Mouse (Mus musculus) spleen, adult 2 months (tissue): ENCODE results near the gene Lcp2. TPM values are rescaled to one million over a fixed set of nuclear protein-coding genes. Genes with fewer than 3 reads are reported as not detected.
"Not testable (repeated sequence)": the region's sequence is repeated elsewhere in the genome, so short reads cannot be mapped to it uniquely, and the experiment has no call there.

Experiments
- DNase-seq, 2 experiments: peaks; one replicate each; pipeline versions ENCODE4 v3.0.0 to v3.0.0-alpha.2; 2012 to 2021; ENCODE audit warnings: low spot score in 2 of 2, low read depth in 1 of 2
- H3K27ac ChIP-seq: fragments of 200-500 bp; 2 replicates; pipeline ENCODE4 v1.5.1; 2012; ENCODE audit warnings: low read length, inconsistent platforms; ENCODE audit not compliant: insufficient read depth
- H3K27me3 ChIP-seq: fragments of 200-500 bp; 2 replicates; pipeline ENCODE4 v1.6.1; 2012; ENCODE audit warnings: mild to moderate bottlenecking, moderate library complexity, low read length, inconsistent platforms; ENCODE audit not compliant: control insufficient read depth, insufficient read depth
- H3K36me3 ChIP-seq: fragments of 200-500 bp; 2 replicates; pipeline ENCODE4 v1.6.1; 2012; ENCODE audit warnings: mild to moderate bottlenecking, low read length, inconsistent platforms; ENCODE audit not compliant: control insufficient read depth, insufficient read depth
- H3K4me1 ChIP-seq: fragments of 200-500 bp; 2 replicates; pipeline ENCODE4 v1.6.1; 2011; ENCODE audit warnings: inconsistent platforms; ENCODE audit not compliant: control insufficient read depth, insufficient read depth, insufficient read length
- H3K4me3 ChIP-seq: fragments of 200-500 bp; 2 replicates; pipeline ENCODE4 v1.5.1; 2011; ENCODE audit warnings: mild to moderate bottlenecking, inconsistent platforms; ENCODE audit not compliant: insufficient read depth, insufficient read length; ENCODE audit errors: extremely low read depth
- CTCF ChIP-seq: fragments of 200-500 bp; IDR thresholded peaks from 2 replicates; pipeline ENCODE4 v1.5.1; 2011; ENCODE audit warnings: mild to moderate bottlenecking, inconsistent platforms; ENCODE audit not compliant: insufficient read depth, insufficient read length, insufficient replicate concordance; ENCODE audit errors: extremely low read depth
- POLR2A ChIP-seq: fragments of 200-500 bp; IDR thresholded peaks from 2 replicates; pipeline ENCODE4 v1.6.1; 2011; ENCODE audit warnings: low read depth, low read length, inconsistent platforms
- WGBS: fragments of 180-500 bp; shearing (Covaris S2); methylation state at CpG from one replicate; pipeline ENCODE4 v1.1.7; 2018; 5-methylcytosine and 5-hydroxymethylcytosine counted together
- polyA plus RNA-seq: library from polyadenylated mRNA; depleted of rRNA; stranded (reverse); fragments of >200 nt; gene quantifications from 2 replicates; pipeline ENCODE4 v1.2.3, GENCODE M21; 2012; rRNA removed

Gene Lcp2
- polyA plus RNA-seq, 1 experiment = 34.0 TPM

GRCm38 (mm10) chr11:34117581-34117980 lies 70.9 kb downstream of the Lcp2 start:
- no peak overlapping the region for H3K4me3 ChIP-seq
- no peak overlapping the region for H3K27ac ChIP-seq
- TF ChIP-seq CTCF (no peak), POLR2A (no peak)
- DNase-seq = no peak
- no peaks in the 10 kb centered on the region for H3K36me3 ChIP-seq
- H3K4me1 ChIP-seq = 0 out of 2 replicates have a peak, but pooled peaks cover 4% of the 10 kb centered on the region
- 65% methylated on average over 3 of the region's 3 CpGs for WGBS
- no peaks in the 10 kb centered on the region for H3K27me3 ChIP-seq

GRCm38 (mm10) chr11:34118319-34118718 lies 71.6 kb downstream of the Lcp2 start:
- 0 out of 2 replicates have a peak, but pooled peaks cover 4% of the 10 kb centered on the region for H3K4me1 ChIP-seq
- WGBS = 68% methylated on average over 3 of the region's 3 CpGs
- H3K4me3 ChIP-seq = no peak overlapping the region
- no peak for TF ChIP-seq CTCF
- no peak for TF ChIP-seq POLR2A
- H3K27me3 ChIP-seq = no peaks in the 10 kb centered on the region
- no peak overlapping the region for H3K27ac ChIP-seq
- no peak for DNase-seq
- no peaks in the 10 kb centered on the region for H3K36me3 ChIP-seq

DNA sequence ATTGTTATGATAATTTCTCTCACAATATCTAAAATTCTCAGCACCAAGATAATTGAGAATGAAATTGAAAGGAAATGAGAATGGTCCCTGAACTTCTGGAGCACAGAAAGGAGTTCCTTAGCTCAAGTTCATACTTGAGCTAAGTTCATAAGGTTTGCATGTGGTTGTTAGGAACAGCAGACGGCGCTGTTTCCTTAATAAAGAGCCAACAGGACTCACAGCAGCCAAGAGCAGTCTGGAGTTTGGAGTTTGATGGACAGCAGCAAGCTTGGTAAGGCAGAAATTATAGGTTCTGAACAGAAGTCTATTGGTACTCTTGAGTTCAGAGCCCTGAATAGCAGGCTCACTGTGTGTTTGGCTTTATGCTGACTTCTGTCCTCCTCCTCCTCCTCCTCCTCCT lies 76.4 kb downstream of the Lcp2 start:
- Histone ChIP-seq H3K4me3 (no peak overlapping the region), H3K36me3 (no peaks in the 10 kb centered on the region), H3K27me3 (no peaks in the 10 kb centered on the region), H3K27ac (no peak overlapping the region), H3K4me1 (no peaks in the 10 kb centered on the region)
- TF ChIP-seq POLR2A (no peak), CTCF (no peak; the same call in 1 of the 2 replicates)
- DNase-seq = peak in 1 of 2 experiments; percentile 4
- 14% methylated on average over 2 of the region's 2 CpGs for WGBS

GRCm38 (mm10) chr11:34124852-34125251 lies 78.1 kb downstream of the Lcp2 start:
- Histone ChIP-seq H3K27ac (no peak overlapping the region), H3K36me3 (no peaks in the 10 kb centered on the region), H3K4me1 (no peaks in the 10 kb centered on the region), H3K27me3 (no peaks in the 10 kb centered on the region), H3K4me3 (no peak overlapping the region)
- WGBS = 87% methylated on average over 7 of the region's 7 CpGs
- no peak for DNase-seq
- TF ChIP-seq CTCF (no peak), POLR2A (no peak)

DNA sequence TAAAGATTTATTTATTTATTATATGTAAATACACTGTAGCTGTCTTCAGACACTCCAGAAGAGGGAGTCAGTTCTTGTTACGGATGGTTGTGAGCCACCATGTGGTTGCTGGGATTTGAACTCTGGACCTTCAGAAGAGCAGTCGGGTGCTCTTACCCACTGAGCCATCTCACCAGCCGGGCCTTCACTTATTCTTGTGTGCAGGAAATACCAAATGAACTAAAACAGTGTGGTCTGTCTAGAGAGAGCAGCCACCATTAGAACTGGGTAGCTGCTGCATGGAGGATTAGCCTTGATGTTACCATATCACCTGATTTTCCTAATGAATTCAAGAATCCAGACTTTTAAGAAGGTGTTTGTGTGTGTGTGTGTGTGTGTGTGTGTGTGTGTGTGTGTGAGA lies 79.0 kb downstream of the Lcp2 start:
- not testable (repeated sequence) for H3K36me3 ChIP-seq, H3K4me3 ChIP-seq, H3K4me1 ChIP-seq, H3K27ac ChIP-seq, DNase-seq, H3K27me3 ChIP-seq
- 85% methylated on average over 3 of the region's 3 CpGs for WGBS

- DNase-seq = no peak
- Histone ChIP-seq H3K27me3 (no peaks in the 10 kb centered on the region), H3K4me3 (no peak overlapping the region), H3K36me3 (no peaks in the 10 kb centered on the region), H3K27ac (no peak overlapping the region), H3K4me1 (no peaks in the 10 kb centered on the region)
- TF ChIP-seq POLR2A (no peak), CTCF (no peak)
- 78% methylated on average over 2 of the region's 2 CpGs for WGBS
These were observed 81.7 kb downstream of the Lcp2 start for GRCm38 (mm10) chr11:34128412-34128811.

DNA sequence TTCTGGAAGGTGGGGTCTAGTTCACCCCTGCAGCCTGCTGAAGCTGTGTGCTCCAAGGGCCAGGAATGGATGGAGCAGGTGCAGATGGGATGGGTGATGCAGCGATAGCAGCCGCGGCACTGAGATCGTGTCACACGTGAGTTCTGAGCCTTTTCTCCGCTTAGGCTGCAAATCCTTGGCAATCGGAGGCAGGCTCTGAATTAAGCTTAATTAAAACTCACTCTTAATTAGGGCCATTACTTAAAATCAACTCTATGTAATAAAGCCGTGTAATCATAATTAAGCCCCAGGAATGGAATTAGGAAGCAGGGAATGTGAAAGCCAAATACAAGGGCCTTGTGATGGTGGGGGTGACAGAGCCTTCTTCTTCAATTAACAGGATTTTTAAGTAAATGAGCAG lies 92.6 kb downstream of the Lcp2 start:
- 93% methylated on average over 8 of the region's 8 CpGs for WGBS
- Histone ChIP-seq H3K36me3 (no peaks in the 10 kb centered on the region), H3K4me1 (0 out of 2 replicates have a peak, but pooled peaks cover 3% of the 10 kb centered on the region), H3K27me3 (no peaks in the 10 kb centered on the region), H3K27ac (no peak overlapping the region), H3K4me3 (no peak overlapping the region)
- no peak for TF ChIP-seq POLR2A
- DNase-seq = no peak

Other genes with a start within 250 kb of the Lcp2 start
- gene Kcnmb1, start 83.9 kb upstream of the Lcp2 start, polyA plus RNA-seq = 0.27 and 0.48 TPM in 2 replicates
- not detected in 2 replicates for gene Kcnip1, start 53.8 kb upstream of the Lcp2 start, polyA plus RNA-seq
- gene 4930469K13Rik, start 51.6 kb downstream of the Lcp2 start, polyA plus RNA-seq = not detected in 2 replicates
- gene Foxi1, start 161.2 kb downstream of the Lcp2 start, polyA plus RNA-seq = not detected in 2 replicates